Mouse (Mus musculus) embryonic facial prominence, embryonic 14.5 days (tissue): ENCODE measurements around the gene Dtx2. TPM values are rescaled to one million over a fixed set of nuclear protein-coding genes. Genes with fewer than 3 reads are reported as not detected.
A peak's percentile ranks its signal among the peaks of the same experiment; 100 is the strongest.

Source experiments
- ATAC-seq: fragments of 200-750 bp; cut with Nextera tagmentation; 2 replicates; pipeline ENCODE4 v1.8.0; 2017; ENCODE audit warnings: low read depth, moderate number of reproducible peaks, moderate TSS enrichment
- DNase-seq: peaks from one replicate; pipeline ENCODE4 v3.0.0-alpha.2; 2015; ENCODE audit warnings: low spot score
- H3K27ac ChIP-seq: fragments of 300-500 bp; sonication (generic); replicated peaks from 2 replicates; pipeline ENCODE4 v1.5.1; 2014; ENCODE audit warnings: low read depth, mild to moderate bottlenecking, low read length, moderate library complexity
- H3K27me3 ChIP-seq: fragments of 300-500 bp; sonication (generic); replicated peaks from 2 replicates; pipeline ENCODE4 v1.6.1; 2014; ENCODE audit warnings: low read length; ENCODE audit not compliant: control insufficient read depth, insufficient read depth
- H3K36me3 ChIP-seq: fragments of 300-500 bp; sonication (generic); 2 replicates; pipeline ENCODE4 v1.6.1; 2014; ENCODE audit warnings: low read length, mixed read lengths; ENCODE audit not compliant: control insufficient read depth, insufficient read depth
- H3K4me1 ChIP-seq: fragments of 300-500 bp; sonication (generic); 2 replicates; pipeline ENCODE4 v1.6.1; 2014; ENCODE audit warnings: antibody characterized with exemption, low read length; ENCODE audit not compliant: control insufficient read depth, insufficient read depth
- H3K4me2 ChIP-seq: fragments of 300-500 bp; sonication (generic); 2 replicates; pipeline ENCODE4 v1.6.1; 2014; ENCODE audit warnings: low read depth, mild to moderate bottlenecking, low read length, moderate library complexity, mixed read lengths
- H3K4me3 ChIP-seq: fragments of 300-500 bp; sonication (generic); 2 replicates; pipeline ENCODE4 v1.5.1; 2014; ENCODE audit warnings: low read depth, mild to moderate bottlenecking, low read length
- H3K9ac ChIP-seq: fragments of 300-500 bp; sonication (generic); 2 replicates; pipeline ENCODE4 v1.6.1; 2014; ENCODE audit warnings: low read depth, mild to moderate bottlenecking, low read length, moderate library complexity, mixed read lengths
- H3K9me3 ChIP-seq: fragments of 300-500 bp; sonication (generic); 2 replicates; pipeline ENCODE4 v1.6.1; 2016; ENCODE audit warnings: low read length; ENCODE audit not compliant: control insufficient read depth
- WGBS: fragments of 180-500 bp; shearing (Covaris S2); extraction: QIAGEN DNeasy Blood & Tissue Kit; methylation state at CpG from one replicate; pipeline ENCODE4 v1.1.7; 2014; 5-methylcytosine and 5-hydroxymethylcytosine counted together
- polyA plus RNA-seq: library from polyadenylated mRNA; unstranded; fragments of >200 nt; fragmentation: Nextera tagmentation; extraction: Ambion mirVana; gene quantifications from 2 replicates; pipeline ENCODE4 v1.2.1, GENCODE M21; 2014

Dtx2 gene
- polyA plus RNA-seq, 1 experiment from 2014 or later = 25.2 TPM

DNA sequence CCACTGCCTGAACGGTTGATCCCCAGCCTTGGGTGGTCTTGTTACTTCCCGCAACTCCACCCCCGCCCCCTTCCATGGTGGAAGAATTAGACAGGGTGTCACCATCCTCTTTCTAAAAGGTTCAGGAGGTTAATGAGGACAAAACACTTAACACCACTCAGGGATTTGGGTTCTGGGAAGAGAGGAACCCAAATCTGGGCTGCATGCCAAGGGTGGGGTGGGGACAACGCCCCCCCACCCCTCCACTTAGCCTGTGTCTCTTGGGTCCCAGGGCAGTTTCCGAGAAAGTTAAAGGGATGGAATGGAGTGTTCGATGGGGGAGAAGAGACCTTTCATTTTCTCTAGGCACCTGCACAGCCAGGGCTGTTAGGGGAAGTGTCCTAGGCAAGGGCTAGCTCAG is 78.5 kb downstream of the Dtx2 start:
- Histone ChIP-seq H3K9me3 (no peaks in the 10 kb centered on the region), H3K27me3 (no peaks in the 10 kb centered on the region), H3K36me3 (no peaks in the 10 kb centered on the region), H3K9ac (no peak overlapping the region), H3K27ac (no peak overlapping the region), H3K4me1 (no peaks in the 10 kb centered on the region), H3K4me2 (no peak overlapping the region), H3K4me3 (no peak overlapping the region)
- 54% methylated on average over 6 of the region's 6 CpGs for WGBS
- no peak for DNase-seq
- ATAC-seq = no peak

DNA sequence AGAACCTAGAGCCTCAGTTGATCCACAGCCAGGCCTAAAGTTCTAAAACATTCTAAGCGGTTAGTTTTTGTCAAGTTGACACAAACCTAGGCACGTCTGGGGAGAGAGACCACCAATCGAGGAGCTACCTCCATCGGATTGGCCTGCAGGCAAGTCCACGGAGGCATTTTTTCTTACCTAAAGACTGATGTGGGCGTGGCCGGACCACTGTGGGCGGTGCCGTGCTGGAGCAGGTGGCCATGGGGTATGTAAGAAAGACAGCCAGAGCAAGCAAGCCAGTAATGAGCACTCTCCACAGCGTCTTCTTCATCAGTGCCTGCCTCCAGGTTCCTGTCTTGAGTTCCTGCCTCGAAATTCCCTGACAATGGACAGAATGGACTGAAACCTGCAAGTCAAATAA is 78.9 kb downstream of the Dtx2 start:
- H3K27ac ChIP-seq = no peak overlapping the region
- ATAC-seq (no peak), DNase-seq (no peak)
- no peak overlapping the region for H3K9ac ChIP-seq
- no peak overlapping the region for H3K4me2 ChIP-seq
- H3K27me3 ChIP-seq = no peaks in the 10 kb centered on the region
- WGBS = 63% methylated on average over 11 of the region's 11 CpGs
- H3K9me3 ChIP-seq = no peaks in the 10 kb centered on the region
- H3K36me3 ChIP-seq = no peaks in the 10 kb centered on the region
- no peak overlapping the region for H3K4me3 ChIP-seq
- no peaks in the 10 kb centered on the region for H3K4me1 ChIP-seq

DNA sequence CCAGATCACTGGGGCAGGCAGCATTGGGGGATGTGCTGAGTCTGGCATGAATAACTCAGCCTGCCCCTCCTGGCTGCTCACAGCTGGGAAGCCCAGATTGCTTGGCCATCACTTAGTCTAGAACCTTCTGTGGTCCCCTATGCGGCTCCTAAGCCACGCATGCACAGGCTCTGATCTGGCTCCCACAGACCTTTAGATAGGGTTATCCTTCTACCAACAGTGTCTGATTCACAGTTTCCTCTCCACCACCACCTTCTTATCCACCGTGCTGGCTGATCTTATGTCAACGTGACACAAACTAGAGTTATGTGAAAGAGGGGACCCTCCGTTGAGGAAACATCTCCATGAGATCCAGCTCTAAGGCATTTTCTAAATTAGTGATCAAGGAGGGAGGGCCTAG is 80.5 kb downstream of the Dtx2 start:
- WGBS = 95% methylated on average over 5 of the region's 5 CpGs
- ATAC-seq (no peak), DNase-seq (no peak)
- H3K4me2 ChIP-seq = no peak overlapping the region
- no peaks in the 10 kb centered on the region for H3K27me3 ChIP-seq
- no peaks in the 10 kb centered on the region for H3K36me3 ChIP-seq
- no peak overlapping the region for H3K27ac ChIP-seq
- no peak overlapping the region for H3K9ac ChIP-seq
- H3K4me3 ChIP-seq = no peak overlapping the region
- no peaks in the 10 kb centered on the region for H3K9me3 ChIP-seq
- H3K4me1 ChIP-seq = no peaks in the 10 kb centered on the region

DNA sequence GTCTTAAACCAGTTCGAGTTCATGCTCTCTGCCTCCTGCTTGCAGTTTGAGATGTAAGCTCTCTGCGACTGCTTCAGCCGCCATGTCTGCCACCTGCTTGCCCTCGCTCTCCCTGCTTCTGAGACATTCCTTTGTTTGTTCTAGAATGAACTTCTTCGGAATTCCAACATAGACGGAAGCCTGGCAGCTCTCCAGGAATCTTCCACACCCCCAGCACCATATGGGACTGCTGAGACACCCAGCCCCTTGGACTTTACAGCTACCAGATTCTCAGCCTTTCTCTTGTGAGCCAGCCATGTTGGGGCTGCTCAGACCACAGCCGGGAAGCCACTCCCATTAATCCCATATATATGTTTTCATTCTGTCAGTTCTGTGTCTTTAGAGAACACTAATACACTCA is 81.7 kb downstream of the Dtx2 start:
- Histone ChIP-seq H3K4me1 (no peaks in the 10 kb centered on the region), H3K9me3 (no peaks in the 10 kb centered on the region), H3K27me3 (no peaks in the 10 kb centered on the region), H3K4me2 (no peak overlapping the region), H3K36me3 (no peaks in the 10 kb centered on the region), H3K9ac (no peak overlapping the region), H3K27ac (0 out of 2 replicates have a peak overlapping the region, but pooled peaks have one; percentile 12), H3K4me3 (no peak overlapping the region)
- WGBS = 24% methylated on average over 7 of the region's 7 CpGs
- ATAC-seq (peak; percentile 30), DNase-seq (peak; percentile 64)

DNA sequence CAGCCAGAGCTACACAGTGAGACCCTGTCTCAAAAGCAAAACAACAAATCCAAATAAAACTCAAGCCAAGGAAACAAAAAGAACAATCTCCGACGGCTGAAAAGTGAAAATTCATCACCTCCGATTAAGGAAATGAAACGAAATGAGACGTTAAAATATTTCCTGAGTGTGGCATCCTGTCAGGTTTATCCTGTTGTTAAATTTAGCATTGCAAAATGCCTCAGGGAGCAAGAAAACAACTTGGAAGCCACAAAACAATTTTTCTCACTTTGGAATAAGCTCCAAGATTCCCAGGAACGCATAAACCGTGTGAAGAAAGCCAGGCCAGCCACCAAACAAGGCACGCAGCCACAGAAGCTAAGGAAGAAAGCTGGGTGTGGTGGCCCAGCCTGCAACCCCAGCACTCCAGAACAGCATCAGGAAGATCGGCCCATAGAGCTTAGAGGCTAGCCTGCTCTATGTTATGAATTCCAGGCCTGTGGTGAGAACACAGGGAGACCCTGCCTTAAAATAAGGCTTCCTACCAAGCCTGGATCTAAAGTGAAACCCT is 82.5 kb downstream of the Dtx2 start:
- WGBS = 76% methylated on average over 9 of the region's 9 CpGs
- Histone ChIP-seq H3K4me2 (no peak overlapping the region), H3K27me3 (no peaks in the 10 kb centered on the region), H3K4me3 (no peak overlapping the region), H3K9me3 (no peaks in the 10 kb centered on the region), H3K9ac (no peak overlapping the region), H3K27ac (no peak overlapping the region), H3K4me1 (no peaks in the 10 kb centered on the region), H3K36me3 (no peaks in the 10 kb centered on the region)
- DNase-seq (no peak), ATAC-seq (no peak)

DNA sequence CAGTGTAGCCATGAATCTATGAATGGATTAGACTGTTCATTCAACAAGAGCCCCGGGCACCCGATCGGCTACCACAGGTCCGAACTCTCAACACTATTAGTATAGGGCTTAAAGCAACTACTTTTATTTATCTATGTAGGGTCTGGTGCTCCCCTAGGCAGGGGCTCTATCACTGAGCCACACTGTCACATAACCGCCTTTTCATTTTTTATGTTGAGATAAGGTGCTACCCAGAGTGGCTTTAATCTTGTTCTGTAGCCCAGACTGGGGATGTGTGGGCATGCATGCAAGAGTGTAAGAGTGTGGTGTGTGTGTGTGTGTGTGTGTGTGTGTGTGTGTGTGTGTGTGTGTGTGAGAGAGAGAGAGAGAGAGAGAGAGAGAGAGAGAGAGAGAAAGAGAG is 83.5 kb downstream of the Dtx2 start:
- no peak for DNase-seq
- Histone ChIP-seq H3K9ac (no peak overlapping the region), H3K27ac (no peak overlapping the region), H3K4me2 (no peak overlapping the region), H3K9me3 (no peaks in the 10 kb centered on the region), H3K4me1 (no peaks in the 10 kb centered on the region), H3K36me3 (no peaks in the 10 kb centered on the region), H3K27me3 (no peaks in the 10 kb centered on the region), H3K4me3 (no peak overlapping the region)
- 95% methylated on average over 5 of the region's 5 CpGs for WGBS
- no peak for ATAC-seq

DNA sequence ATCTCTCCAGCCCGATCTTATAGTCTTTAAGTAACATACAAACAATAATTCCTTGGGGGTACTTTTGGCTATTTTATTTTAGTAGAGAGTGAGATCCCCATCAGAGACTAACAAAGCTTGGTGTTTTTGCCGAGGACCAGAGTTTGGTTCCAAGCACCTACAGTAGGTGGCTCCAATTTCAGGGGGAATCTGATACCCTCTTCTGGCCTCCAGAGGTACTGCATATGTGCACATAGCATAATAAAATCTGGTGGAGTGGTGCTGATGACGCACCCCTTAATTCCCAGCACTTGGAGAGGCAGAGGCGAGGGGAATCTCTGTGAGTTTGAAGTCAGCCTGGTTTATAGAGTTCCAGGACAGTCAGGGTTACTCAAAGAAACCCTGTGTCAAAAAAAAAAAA is 87.7 kb downstream of the Dtx2 start:
- Histone ChIP-seq H3K9me3 (no peaks in the 10 kb centered on the region), H3K4me3 (no peak overlapping the region), H3K36me3 (no peaks in the 10 kb centered on the region), H3K27ac (no peak overlapping the region), H3K9ac (no peak overlapping the region), H3K4me2 (no peak overlapping the region), H3K27me3 (peaks cover 6% of the 10 kb centered on the region), H3K4me1 (0 out of 2 replicates have a peak, but pooled peaks cover 10% of the 10 kb centered on the region)
- WGBS = 79% methylated on average over 4 of the region's 4 CpGs
- DNase-seq (no peak), ATAC-seq (no peak)

Other genes with a start within 250 kb of the Dtx2 start
- 0.54 and 0.90 TPM in 2 replicates for gene Styxl1, start 216.4 kb upstream of the Dtx2 start, polyA plus RNA-seq
- 481 and 483 TPM in 2 replicates for gene Mdh2, start 216.3 kb upstream of the Dtx2 start, polyA plus RNA-seq
- gene Srrm3, start 187.9 kb upstream of the Dtx2 start, polyA plus RNA-seq = 1.1 and 1.5 TPM in 2 replicates
- 365 and 522 TPM in 2 replicates for gene Hspb1, start 106.9 kb upstream of the Dtx2 start, polyA plus RNA-seq
- gene Ywhag, start 60.2 kb upstream of the Dtx2 start, polyA plus RNA-seq = 97.4 and 101 TPM in 2 replicates
- 3.2 and 4.7 TPM in 2 replicates for gene Ssc4d, start 20.3 kb upstream of the Dtx2 start, polyA plus RNA-seq
- gene Zp3, start 14.7 kb upstream of the Dtx2 start, polyA plus RNA-seq = 0.58 and 0.77 TPM in 2 replicates
- 0.50 and 1.4 TPM in 2 replicates for gene Upk3b, start 43.7 kb downstream of the Dtx2 start, polyA plus RNA-seq
- gene Upk3bl, start 59.7 kb downstream of the Dtx2 start, polyA plus RNA-seq = 17.1 and 28.1 TPM in 2 replicates
- 11.4 and 13.8 TPM in 2 replicates for gene Rasa4, start 89.1 kb downstream of the Dtx2 start, polyA plus RNA-seq
- gene Polr2j, start 121.8 kb downstream of the Dtx2 start, polyA plus RNA-seq = 227 and 230 TPM in 2 replicates
- 29.7 and 32.0 TPM in 2 replicates for gene Lrwd1, start 141.3 kb downstream of the Dtx2 start, polyA plus RNA-seq
- 11.7 and 15.2 TPM in 2 replicates for gene Alkbh4, start 141.3 kb downstream of the Dtx2 start, polyA plus RNA-seq
- gene Orai2, start 175.9 kb downstream of the Dtx2 start, polyA plus RNA-seq = 12.0 and 12.4 TPM in 2 replicates
- 48.0 and 52.0 TPM in 2 replicates for gene Prkrip1, start 204.2 kb downstream of the Dtx2 start, polyA plus RNA-seq